Mouse (Mus musculus) embryonic facial prominence, embryonic 14.5 days (tissue): ENCODE measurements around the gene Olfr376. TPM values are rescaled to one million over a fixed set of nuclear protein-coding genes. Genes with fewer than 3 reads are reported as not detected.

Experiments
- ATAC-seq: fragments of 200-750 bp; cut with Nextera tagmentation; 2 replicates; pipeline ENCODE4 v1.8.0; 2017; ENCODE audit warnings: low read depth, moderate number of reproducible peaks, moderate TSS enrichment
- DNase-seq: peaks from one replicate; pipeline ENCODE4 v3.0.0-alpha.2; 2015; ENCODE audit warnings: low spot score
- H3K27ac ChIP-seq: fragments of 300-500 bp; sonication (generic); replicated peaks from 2 replicates; pipeline ENCODE4 v1.5.1; 2014; ENCODE audit warnings: low read depth, mild to moderate bottlenecking, low read length, moderate library complexity
- H3K27me3 ChIP-seq: fragments of 300-500 bp; sonication (generic); replicated peaks from 2 replicates; pipeline ENCODE4 v1.6.1; 2014; ENCODE audit warnings: low read length; ENCODE audit not compliant: control insufficient read depth, insufficient read depth
- H3K36me3 ChIP-seq: fragments of 300-500 bp; sonication (generic); 2 replicates; pipeline ENCODE4 v1.6.1; 2014; ENCODE audit warnings: low read length, mixed read lengths; ENCODE audit not compliant: control insufficient read depth, insufficient read depth
- H3K4me1 ChIP-seq: fragments of 300-500 bp; sonication (generic); 2 replicates; pipeline ENCODE4 v1.6.1; 2014; ENCODE audit warnings: antibody characterized with exemption, low read length; ENCODE audit not compliant: control insufficient read depth, insufficient read depth
- H3K4me2 ChIP-seq: fragments of 300-500 bp; sonication (generic); 2 replicates; pipeline ENCODE4 v1.6.1; 2014; ENCODE audit warnings: low read depth, mild to moderate bottlenecking, low read length, moderate library complexity, mixed read lengths
- H3K4me3 ChIP-seq: fragments of 300-500 bp; sonication (generic); 2 replicates; pipeline ENCODE4 v1.5.1; 2014; ENCODE audit warnings: low read depth, mild to moderate bottlenecking, low read length
- H3K9ac ChIP-seq: fragments of 300-500 bp; sonication (generic); 2 replicates; pipeline ENCODE4 v1.6.1; 2014; ENCODE audit warnings: low read depth, mild to moderate bottlenecking, low read length, moderate library complexity, mixed read lengths
- H3K9me3 ChIP-seq: fragments of 300-500 bp; sonication (generic); 2 replicates; pipeline ENCODE4 v1.6.1; 2016; ENCODE audit warnings: low read length; ENCODE audit not compliant: control insufficient read depth
- WGBS: fragments of 180-500 bp; shearing (Covaris S2); extraction: QIAGEN DNeasy Blood & Tissue Kit; methylation state at CpG from one replicate; pipeline ENCODE4 v1.1.7; 2014; 5-methylcytosine and 5-hydroxymethylcytosine counted together
- polyA plus RNA-seq: library from polyadenylated mRNA; unstranded; fragments of >200 nt; fragmentation: Nextera tagmentation; extraction: Ambion mirVana; gene quantifications from 2 replicates; pipeline ENCODE4 v1.2.1, GENCODE M21; 2014

Gene Olfr376
- polyA plus RNA-seq, 1 experiment from 2014 or later = not detected

DNA sequence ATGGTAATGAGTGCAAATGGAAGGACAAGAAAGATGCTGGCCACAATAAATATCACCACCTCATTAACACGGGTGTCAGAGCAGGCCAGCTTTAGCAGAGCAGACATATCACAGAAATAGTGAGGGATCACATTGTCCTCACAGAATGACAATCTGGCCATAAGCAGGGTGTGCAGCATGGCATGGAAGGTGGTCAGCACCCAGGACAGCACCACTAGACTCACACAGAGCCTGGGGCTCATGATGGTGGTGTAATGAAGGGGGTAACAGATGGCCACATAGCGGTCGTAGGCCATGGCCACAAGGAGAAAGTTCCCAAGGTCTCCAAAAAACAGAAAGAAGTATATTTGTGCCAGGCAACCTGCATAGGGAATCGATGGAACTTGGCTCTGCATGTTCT, 24.3 kb downstream of the Olfr376 start:
- Histone ChIP-seq H3K9ac (no peak overlapping the region), H3K4me2 (no peak overlapping the region), H3K27ac (no peak overlapping the region), H3K36me3 (no peaks in the 10 kb centered on the region), H3K9me3 (no peaks in the 10 kb centered on the region), H3K27me3 (no peaks in the 10 kb centered on the region), H3K4me1 (no peaks in the 10 kb centered on the region), H3K4me3 (no peak overlapping the region)
- WGBS = 74% methylated on average over 4 of the region's 4 CpGs
- DNase-seq (no peak), ATAC-seq (no peak)

DNA sequence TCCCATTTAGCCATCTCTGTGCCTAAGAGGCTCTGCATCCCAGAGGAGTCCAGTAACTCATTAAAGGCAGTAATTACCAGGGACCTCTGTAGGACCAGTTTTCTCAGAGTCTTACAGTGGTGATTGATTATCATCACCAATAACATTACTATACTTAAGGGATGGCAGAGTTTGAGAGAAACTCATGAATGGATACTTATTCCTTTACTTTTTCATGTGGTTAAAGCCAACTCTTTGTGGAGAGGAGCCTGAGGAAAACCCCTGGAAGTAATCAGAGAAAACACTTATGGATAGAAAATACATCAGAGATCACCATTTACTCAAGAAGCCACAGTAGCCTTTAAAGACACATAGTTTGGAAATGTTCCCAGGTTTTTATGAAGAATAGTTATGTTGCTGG, 28.5 kb downstream of the Olfr376 start, which contains the start of gene Olfr1:
Olfr1 (minus strand) TSS at position 101 of the 400 bp plus-strand sequence.
- no peak for ATAC-seq

More for the DNA sequence above, 28.5 kb downstream of the Olfr376 start, which contains the start of gene Olfr1:
- H3K4me1 ChIP-seq = no peaks in the 10 kb centered on the region
- no peaks in the 10 kb centered on the region for H3K9me3 ChIP-seq
- H3K4me3 ChIP-seq = no peak within 1 kb of the TSS
- no peak within 1 kb of the TSS for H3K4me2 ChIP-seq
- no peaks in the 10 kb centered on the region for H3K36me3 ChIP-seq
- no peak for DNase-seq
- no peaks in the 10 kb centered on the region for H3K27me3 ChIP-seq
- H3K27ac ChIP-seq = no peak within 1 kb of the TSS
- H3K9ac ChIP-seq = no peak within 1 kb of the TSS

Other genes with a start within 250 kb of the Olfr376 start
- 12.1 and 13.4 TPM in 2 replicates for gene Haspin, start 233.0 kb upstream of the Olfr376 start, polyA plus RNA-seq
- gene P2rx5, start 210.8 kb upstream of the Olfr376 start, polyA plus RNA-seq = 1.8 and 2.6 TPM in 2 replicates
- gene Emc6, start 194.2 kb upstream of the Olfr376 start, polyA plus RNA-seq = 107 and 111 TPM in 2 replicates
- 188 and 213 TPM in 2 replicates for gene Tax1bp3, start 194.2 kb upstream of the Olfr376 start, polyA plus RNA-seq
- 18.8 and 22.0 TPM in 2 replicates for gene Ctns, start 172.2 kb upstream of the Olfr376 start, polyA plus RNA-seq
- 1.6 and 2.8 TPM in 2 replicates for gene Shpk, start 171.8 kb upstream of the Olfr376 start, polyA plus RNA-seq
- gene Trpv1, start 137.0 kb upstream of the Olfr376 start, polyA plus RNA-seq = 0.47 and 0.54 TPM in 2 replicates
- gene Trpv3, start 103.9 kb upstream of the Olfr376 start, polyA plus RNA-seq = 0.26 and 0.28 TPM in 2 replicates
- gene Aspa, start 41.6 kb upstream of the Olfr376 start, polyA plus RNA-seq = 2.4 and 2.9 TPM in 2 replicates
- gene Gm49340, start 41.5 kb upstream of the Olfr376 start, polyA plus RNA-seq = not detected in 2 replicates
- gene Spata22, start 41.5 kb upstream of the Olfr376 start, polyA plus RNA-seq = not detected in 2 replicates
- gene Olfr20, start 20.5 kb upstream of the Olfr376 start, polyA plus RNA-seq = not detected in 2 replicates
- not detected in 2 replicates for gene Olfr1, start 28.4 kb downstream of the Olfr376 start, polyA plus RNA-seq
- 0.40 TPM in 1 of 2 replicates, not detected in the other for gene Olfr378, start 57.2 kb downstream of the Olfr376 start, polyA plus RNA-seq
- not detected in 2 replicates for gene Olfr380, start 86.3 kb downstream of the Olfr376 start, polyA plus RNA-seq
- gene Olfr381, start 120.4 kb downstream of the Olfr376 start, polyA plus RNA-seq = not detected in 2 replicates
- not detected in 2 replicates for gene Olfr382, start 146.0 kb downstream of the Olfr376 start, polyA plus RNA-seq
- not detected in 2 replicates for gene Olfr385, start 221.8 kb downstream of the Olfr376 start, polyA plus RNA-seq
- gene Olfr384, start 227.3 kb downstream of the Olfr376 start, polyA plus RNA-seq = not detected in 2 replicates